Mouse (Mus musculus) lung, embryonic 14.5 days (tissue): ENCODE measurements around the gene Hbb-bt. TPM values are rescaled to one million over a fixed set of nuclear protein-coding genes. Genes with fewer than 3 reads are reported as not detected.
"Not testable (repeated sequence)": the region's sequence is repeated elsewhere in the genome, so short reads cannot be mapped to it uniquely, and the experiment has no call there.

ENCODE experiments used
- ATAC-seq: fragments of 200-750 bp; cut with Nextera tagmentation; 2 replicates; pipeline ENCODE4 v1.8.0; 2017; ENCODE audit warnings: mild to moderate bottlenecking, moderate TSS enrichment, moderate library complexity; ENCODE audit not compliant: insufficient read depth
- DNase-seq: peaks from one replicate; pipeline ENCODE4 v3.0.0-alpha.2; 2015
- H3K27ac ChIP-seq: fragments of 300-500 bp; sonication (generic); 2 replicates; pipeline ENCODE4 v1.5.1; 2014; ENCODE audit warnings: low read depth, mild to moderate bottlenecking, moderate library complexity
- H3K27me3 ChIP-seq: fragments of 300-500 bp; sonication (generic); 2 replicates; pipeline ENCODE4 v1.6.1; 2014; ENCODE audit warnings: low read length, control low read depth; ENCODE audit not compliant: insufficient read depth
- H3K36me3 ChIP-seq: fragments of 300-500 bp; sonication (generic); 2 replicates; pipeline ENCODE4 v1.6.1; 2014; ENCODE audit warnings: control low read depth; ENCODE audit not compliant: insufficient read depth
- H3K4me1 ChIP-seq: fragments of 300-500 bp; sonication (generic); 2 replicates; pipeline ENCODE4 v1.6.1; 2014; ENCODE audit warnings: antibody characterized with exemption, control low read depth; ENCODE audit not compliant: insufficient read depth
- H3K4me2 ChIP-seq: fragments of 300-500 bp; sonication (generic); 2 replicates; pipeline ENCODE4 v1.6.1; 2014; ENCODE audit warnings: mild to moderate bottlenecking
- H3K4me3 ChIP-seq: fragments of 300-500 bp; sonication (generic); 2 replicates; pipeline ENCODE4 v1.5.1; 2014; ENCODE audit warnings: low read depth, low read length
- H3K9ac ChIP-seq: fragments of 300-500 bp; sonication (generic); 2 replicates; pipeline ENCODE4 v1.6.1; 2014
- H3K9me3 ChIP-seq: fragments of 300-500 bp; sonication (generic); 2 replicates; pipeline ENCODE4 v1.6.1; 2016; ENCODE audit warnings: low read depth, low read length, control low read depth
- CTCF ChIP-seq: IDR thresholded peaks from 2 replicates; pipeline ENCODE4 v1.5.1; 2016; ENCODE audit warnings: antibody characterized with exemption, low read depth
- WGBS: fragments of 180-500 bp; shearing (Covaris S2); extraction: QIAGEN DNeasy Blood & Tissue Kit; methylation state at CpG from one replicate; pipeline ENCODE4 v1.1.7; 2014; 5-methylcytosine and 5-hydroxymethylcytosine counted together
- polyA plus RNA-seq: library from polyadenylated mRNA; unstranded; fragments of >200 nt; fragmentation: Nextera tagmentation; extraction: Ambion mirVana; gene quantifications from 2 replicates; pipeline ENCODE4 v1.2.1, GENCODE M21; 2014

Gene Hbb-bt
- polyA plus RNA-seq, 1 experiment from 2014 or later, result 3,031 TPM

DNA sequence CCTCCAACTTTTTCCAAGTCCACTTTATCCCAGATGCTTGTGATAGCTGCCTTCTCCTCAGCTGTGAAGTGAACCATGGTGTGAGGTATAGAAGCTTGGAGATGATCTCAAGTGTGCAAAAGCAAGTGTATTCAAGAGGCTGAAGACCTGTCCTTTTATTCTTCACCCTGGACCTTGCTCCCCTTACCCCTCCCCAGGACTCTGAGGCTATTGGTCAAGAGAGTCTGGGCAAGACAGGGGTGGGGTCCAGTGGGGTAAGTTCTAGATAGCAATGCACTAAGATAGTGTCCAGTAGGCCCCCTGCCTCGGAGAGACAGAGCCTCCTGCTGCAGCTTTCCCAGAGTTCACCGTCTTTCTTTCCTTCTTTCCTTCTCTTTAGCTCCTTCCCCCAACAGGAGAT is 29.2 kb upstream of the Hbb-bt start, which contains the start of gene Hbb-bh1:
Gene Hbb-bh1, minus strand, starts transcription at position 131 of the 400 bp plus-strand sequence.
- no peak within 1 kb of the TSS for H3K9ac ChIP-seq
- H3K4me1 ChIP-seq, result no peaks in the 10 kb centered on the region
- DNase-seq (no peak), ATAC-seq (no peak)
- no peak within 1 kb of the TSS for H3K4me3 ChIP-seq
- WGBS, result 65% methylated on average over 2 of the region's 2 CpGs
- TF ChIP-seq CTCF, result no peak
- no peak within 1 kb of the TSS for H3K27ac ChIP-seq
- H3K27me3 ChIP-seq, result no peaks in the 10 kb centered on the region
- H3K9me3 ChIP-seq, result no peaks in the 10 kb centered on the region
- no peaks in the 10 kb centered on the region for H3K36me3 ChIP-seq
- no peak within 1 kb of the TSS for H3K4me2 ChIP-seq

DNA sequence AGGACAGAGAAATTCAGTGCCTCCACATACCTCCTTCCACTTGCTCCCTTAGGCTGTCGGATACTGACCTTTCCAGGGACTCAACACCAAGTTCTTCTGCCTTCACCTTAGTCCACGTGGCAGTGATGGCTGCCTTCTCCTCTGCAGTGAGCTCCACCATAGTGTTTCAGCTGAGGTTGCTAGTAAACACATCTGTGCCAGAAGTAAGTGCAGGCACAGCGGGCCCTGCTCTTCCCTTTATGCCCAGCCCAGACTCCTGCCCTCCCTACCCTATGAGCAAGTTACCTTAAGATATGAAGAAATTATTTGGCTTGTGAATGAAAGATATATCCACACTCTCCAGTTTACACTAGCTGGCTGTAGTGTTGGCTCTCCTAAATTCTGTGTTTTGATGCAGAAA is 26.5 kb upstream of the Hbb-bt start, which contains the start of gene Hbb-bh2:
Gene Hbb-bh2, minus strand, starts transcription at position 253 of the 400 bp plus-strand sequence.
- DNase-seq (no peak), ATAC-seq (no peak)
- H3K9ac ChIP-seq, result no peak within 1 kb of the TSS
- H3K9me3 ChIP-seq, result no peaks in the 10 kb centered on the region
- no peaks in the 10 kb centered on the region for H3K4me1 ChIP-seq
- no peak for TF ChIP-seq CTCF
- no peak within 1 kb of the TSS for H3K4me3 ChIP-seq
- H3K4me2 ChIP-seq, result no peak within 1 kb of the TSS
- no peak within 1 kb of the TSS for H3K27ac ChIP-seq
- H3K27me3 ChIP-seq, result no peaks in the 10 kb centered on the region
- H3K36me3 ChIP-seq, result no peaks in the 10 kb centered on the region
- WGBS, result 69% methylated on average over 3 of the region's 3 CpGs

DNA sequence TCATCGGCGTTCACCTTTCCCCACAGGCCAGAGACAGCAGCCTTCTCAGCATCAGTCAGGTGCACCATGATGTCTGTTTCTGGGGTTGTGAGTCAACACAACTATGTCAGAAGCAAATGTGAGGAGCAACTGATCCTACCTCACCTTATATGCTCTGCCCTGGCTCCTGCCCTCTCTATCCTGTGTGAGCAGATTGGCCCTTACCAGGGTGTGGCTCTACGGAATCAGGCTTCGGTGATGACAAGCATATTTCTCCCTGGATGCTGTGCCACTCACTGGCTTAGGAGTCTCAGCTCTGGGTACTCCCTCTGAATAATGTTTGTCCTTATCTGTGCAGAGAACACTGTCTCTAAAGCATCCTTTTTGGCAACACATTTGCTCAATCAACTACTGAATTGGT is 14.0 kb upstream of the Hbb-bt start, which contains the start of gene Hbb-bs:
Gene Hbb-bs, minus strand, starts transcription at position 289 of the 400 bp plus-strand sequence.
- Histone ChIP-seq H3K9me3 (no peaks in the 10 kb centered on the region), H3K9ac (no peak within 1 kb of the TSS), H3K4me3 (no peak within 1 kb of the TSS), H3K27ac (no peak within 1 kb of the TSS), H3K27me3 (no peaks in the 10 kb centered on the region), H3K36me3 (no peaks in the 10 kb centered on the region), H3K4me2 (no peak within 1 kb of the TSS), H3K4me1 (no peaks in the 10 kb centered on the region)
- ATAC-seq (peak; percentile 83), DNase-seq (no peak)
- WGBS, result 91% methylated on average over 4 of the region's 4 CpGs
- TF ChIP-seq CTCF, result no peak

DNA sequence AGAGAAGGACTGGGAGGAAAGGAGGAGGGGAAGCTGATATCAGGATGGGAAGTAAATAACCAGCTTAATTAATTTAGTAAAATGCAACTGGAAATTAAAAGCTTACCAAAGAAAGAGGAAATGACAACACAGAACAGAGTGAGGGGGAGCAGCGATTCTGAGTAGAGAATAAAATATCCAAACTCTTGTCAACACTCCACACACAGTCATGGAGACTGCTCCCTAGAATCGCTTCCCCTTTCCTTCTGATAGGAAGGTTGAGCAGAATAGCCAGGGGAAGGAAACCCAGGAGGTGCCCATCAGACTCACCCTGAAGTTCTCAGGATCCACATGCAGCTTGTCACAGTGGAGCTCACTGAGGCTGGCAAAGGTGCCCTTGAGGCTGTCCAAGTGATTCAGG is 13.3 kb upstream of the Hbb-bt start:
- no CpG with 5 or more reads among the region's 2 CpGs for WGBS
- not testable (repeated sequence) for DNase-seq, H3K4me2 ChIP-seq, H3K9me3 ChIP-seq, H3K4me1 ChIP-seq, H3K27ac ChIP-seq, H3K4me3 ChIP-seq, ATAC-seq, H3K36me3 ChIP-seq, H3K27me3 ChIP-seq, H3K9ac ChIP-seq

DNA sequence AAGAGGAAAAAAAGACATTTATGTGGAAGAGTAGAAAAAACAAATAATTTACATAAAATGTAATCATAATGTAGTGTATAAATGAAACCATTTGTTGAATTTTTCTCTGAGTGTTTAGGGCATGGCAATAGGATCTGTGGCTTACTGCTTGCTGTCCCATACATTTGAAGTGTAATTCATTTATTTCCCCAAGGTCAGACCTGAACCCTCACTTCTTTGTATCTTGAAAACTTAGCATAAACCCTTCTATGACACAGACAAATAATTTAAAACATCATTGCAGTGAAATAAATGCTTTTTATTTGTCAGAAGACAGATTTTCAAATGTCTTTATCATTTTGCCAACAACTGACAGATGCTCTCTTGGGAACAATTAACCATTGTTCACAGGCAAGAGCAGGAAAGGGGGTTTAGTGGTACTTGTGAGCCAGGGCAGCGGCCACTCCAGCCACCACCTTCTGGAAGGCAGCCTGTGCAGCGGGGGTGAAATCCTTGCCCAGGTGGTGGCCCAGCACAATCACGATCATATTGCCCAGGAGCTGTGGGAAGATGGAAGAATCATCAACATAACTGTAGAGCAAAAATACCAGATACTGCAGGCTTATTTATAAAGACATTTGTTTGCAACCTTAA is 12.6 kb upstream of the Hbb-bt start:
- ATAC-seq (no peak; the same call in 1 of the 2 replicates), DNase-seq (no peak)
- no peak overlapping the region for H3K9ac ChIP-seq
- WGBS, result 50% methylated on average over 3 of the region's 3 CpGs
- no peaks in the 10 kb centered on the region for H3K27me3 ChIP-seq
- H3K9me3 ChIP-seq, result no peaks in the 10 kb centered on the region
- TF ChIP-seq CTCF, result no peak
- H3K4me3 ChIP-seq, result no peak overlapping the region
- H3K4me2 ChIP-seq, result no peak overlapping the region
- H3K4me1 ChIP-seq, result no peaks in the 10 kb centered on the region
- no peak overlapping the region for H3K27ac ChIP-seq
- no peaks in the 10 kb centered on the region for H3K36me3 ChIP-seq

DNA sequence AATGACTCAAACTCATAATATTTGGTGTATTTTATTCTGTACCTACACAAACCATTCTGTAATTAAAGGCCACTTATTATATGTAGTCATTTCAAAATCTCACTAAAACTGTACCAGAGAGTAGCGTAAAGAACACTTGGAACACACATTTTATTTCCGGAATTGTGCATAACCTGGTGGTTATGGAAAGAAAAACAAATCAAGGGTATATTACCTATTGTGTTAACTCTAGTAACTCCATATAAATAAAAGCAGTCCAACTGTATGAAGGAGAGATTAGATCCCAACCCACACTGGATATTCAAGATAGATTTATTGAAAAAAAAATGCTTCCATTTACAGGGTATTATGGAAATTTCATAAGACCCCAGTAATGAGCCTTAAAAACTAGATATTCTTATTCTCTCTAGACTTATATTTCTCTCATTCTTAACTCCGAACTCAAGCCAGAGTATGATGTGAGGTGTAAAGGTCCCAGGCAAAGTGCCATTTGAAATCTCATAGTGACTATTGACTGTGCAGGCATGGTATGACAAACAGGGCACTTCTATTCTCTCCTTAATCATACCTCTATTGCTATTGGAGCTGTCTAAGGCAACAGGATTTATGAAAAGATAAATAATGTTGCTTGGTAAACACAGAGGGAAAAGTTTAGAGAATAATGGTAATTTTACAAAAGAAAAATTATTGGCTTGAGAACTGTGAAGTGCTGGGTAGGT is 11.9 kb upstream of the Hbb-bt start:
- 86% methylated on average over 3 of the region's 3 CpGs for WGBS
- ATAC-seq, result peak; percentile 63; the same call in 1 of the 2 replicates

DNA sequence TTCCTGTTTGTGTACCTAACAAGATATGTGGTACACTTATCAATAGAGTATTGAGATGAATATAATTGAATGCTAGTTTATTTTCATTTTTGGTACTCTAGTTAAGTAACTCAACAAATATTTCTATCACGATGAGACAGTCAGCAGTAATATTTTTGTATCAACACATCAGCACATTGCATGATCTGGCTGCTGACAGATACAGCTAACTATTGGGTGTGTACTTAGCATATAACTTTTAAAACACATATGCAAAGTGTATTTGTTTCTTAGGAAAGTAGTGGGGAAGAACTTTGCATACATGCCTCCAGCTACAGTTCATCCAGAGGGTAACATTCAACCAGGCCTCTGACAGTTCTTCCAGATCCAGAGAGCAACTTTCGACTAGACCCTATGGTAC is 10.8 kb upstream of the Hbb-bt start:
- H3K36me3 ChIP-seq, result no peaks in the 10 kb centered on the region
- H3K4me2 ChIP-seq, result no peak overlapping the region
- ATAC-seq, result no peak
- H3K27ac ChIP-seq, result no peak overlapping the region; the same call in 1 of the 2 replicates
- H3K4me3 ChIP-seq, result no peak overlapping the region
- H3K4me1 ChIP-seq, result no peaks in the 10 kb centered on the region
- H3K27me3 ChIP-seq, result no peaks in the 10 kb centered on the region
- WGBS, result 75% methylated on average over 2 of the region's 2 CpGs
- H3K9me3 ChIP-seq, result no peaks in the 10 kb centered on the region
- TF ChIP-seq CTCF, result no peak
- no peak for DNase-seq
- no peak overlapping the region for H3K9ac ChIP-seq

More for the DNA sequence above, 11.9 kb upstream of the Hbb-bt start:
- Histone ChIP-seq H3K9me3 (no peaks in the 10 kb centered on the region), H3K4me1 (no peaks in the 10 kb centered on the region), H3K9ac (no peak overlapping the region), H3K4me3 (no peak overlapping the region), H3K36me3 (no peaks in the 10 kb centered on the region), H3K4me2 (no peak overlapping the region), H3K27ac (no peak overlapping the region), H3K27me3 (no peaks in the 10 kb centered on the region)
- TF ChIP-seq CTCF, result no peak
- DNase-seq, result no peak

DNA sequence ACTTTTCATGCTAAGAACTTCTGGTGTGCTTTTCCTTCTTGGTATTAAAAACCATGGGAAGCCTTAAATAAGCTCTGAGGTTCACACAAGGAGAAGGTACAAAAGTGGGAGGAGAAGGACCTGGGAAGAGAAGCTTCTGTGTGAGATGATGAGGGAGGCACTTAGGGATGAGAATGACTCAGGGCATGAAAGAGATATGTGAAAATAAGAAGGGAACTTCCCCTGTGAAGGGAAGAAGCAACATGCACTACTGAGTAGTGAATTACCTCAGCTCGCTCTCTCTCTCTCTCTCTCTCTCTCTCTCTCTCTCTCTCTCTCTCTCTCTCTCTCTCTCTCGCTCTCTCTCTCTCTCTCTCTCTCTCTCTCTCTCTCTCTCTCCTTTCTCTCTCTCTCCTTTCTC is 1.3 kb upstream of the Hbb-bt start:
- not testable (repeated sequence) for H3K4me1 ChIP-seq, DNase-seq, H3K9ac ChIP-seq, H3K36me3 ChIP-seq, H3K4me2 ChIP-seq, H3K9me3 ChIP-seq, ATAC-seq, H3K4me3 ChIP-seq, H3K27me3 ChIP-seq, H3K27ac ChIP-seq
- WGBS, result 100% methylated on average over 1 of the region's 2 CpGs

DNA sequence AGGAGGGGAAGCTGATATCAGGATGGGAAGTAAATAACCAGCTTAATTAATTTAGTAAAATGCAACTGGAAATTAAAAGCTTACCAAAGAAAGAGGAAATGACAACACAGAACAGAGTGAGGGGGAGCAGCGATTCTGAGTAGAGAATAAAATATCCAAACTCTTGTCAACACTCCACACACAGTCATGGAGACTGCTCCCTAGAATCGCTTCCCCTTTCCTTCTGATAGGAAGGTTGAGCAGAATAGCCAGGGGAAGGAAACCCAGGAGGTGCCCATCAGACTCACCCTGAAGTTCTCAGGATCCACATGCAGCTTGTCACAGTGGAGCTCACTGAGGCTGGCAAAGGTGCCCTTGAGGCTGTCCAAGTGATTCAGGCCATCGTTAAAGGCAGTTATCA is 644 bp downstream of the Hbb-bt start:
- H3K4me3 ChIP-seq, H3K36me3 ChIP-seq, H3K4me2 ChIP-seq, H3K9me3 ChIP-seq, H3K27ac ChIP-seq, H3K4me1 ChIP-seq, DNase-seq, H3K9ac ChIP-seq, H3K27me3 ChIP-seq, ATAC-seq: not testable (repeated sequence)
- WGBS, result no CpG with 5 or more reads among the region's 3 CpGs
